Mouse (Mus musculus): ENCODE measurements around the gene Krtap19-4. TPM values are rescaled to one million over a fixed set of nuclear protein-coding genes. Genes with fewer than 3 reads are reported as not detected.

Krtap19-4 gene
- not detected in 2 replicates for polyA plus RNA-seq (2012; ENCODE audit: insufficient read depth, low replicate concordance)

DNA sequence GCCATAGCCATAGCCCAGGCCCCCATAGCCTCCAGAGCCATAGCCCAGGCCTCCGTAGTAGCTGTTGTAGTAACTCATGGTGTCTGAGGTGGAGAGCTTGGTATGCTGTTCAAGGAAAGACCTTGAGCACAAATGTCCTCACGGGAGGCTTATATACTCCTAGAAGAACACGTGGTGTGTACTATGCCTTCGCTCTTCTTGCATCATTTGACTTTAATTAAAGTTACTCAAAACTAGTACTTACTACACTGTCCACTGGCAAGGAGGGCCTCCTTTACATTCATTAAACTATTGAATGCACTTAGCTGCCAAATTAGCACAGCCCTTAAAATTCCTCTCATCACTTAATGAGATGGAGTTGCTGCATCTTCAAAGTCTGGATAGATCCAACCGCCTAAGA lies at the start of gene Krtap19-4:
TSS of gene Krtap19-4 (minus strand) at position 101 of the 400 bp plus-strand sequence.
- H3K9me3 ChIP-seq = 0 out of 2 replicates have a peak, but pooled peaks cover 2% of the 10 kb centered on the region
- H3K4me3 ChIP-seq (replicated peaks) = no peak within 1 kb of the TSS
- TF ChIP-seq GATA1 (IDR thresholded peaks at IDR 0.05; ENCODE audit: borderline replicate concordance, low read length) = no peak
- TF ChIP-seq FLI1 (IDR thresholded peaks at IDR 0.05; ENCODE audit: low read length) = no peak
- no peaks in the 10 kb centered on the region for H3K36me3 ChIP-seq (replicated peaks; ENCODE audit: low read length)
- no peaks in the 10 kb centered on the region for H3K4me1 ChIP-seq
- no peaks in the 10 kb centered on the region for H3K27me3 ChIP-seq (replicated peaks)

DNA sequence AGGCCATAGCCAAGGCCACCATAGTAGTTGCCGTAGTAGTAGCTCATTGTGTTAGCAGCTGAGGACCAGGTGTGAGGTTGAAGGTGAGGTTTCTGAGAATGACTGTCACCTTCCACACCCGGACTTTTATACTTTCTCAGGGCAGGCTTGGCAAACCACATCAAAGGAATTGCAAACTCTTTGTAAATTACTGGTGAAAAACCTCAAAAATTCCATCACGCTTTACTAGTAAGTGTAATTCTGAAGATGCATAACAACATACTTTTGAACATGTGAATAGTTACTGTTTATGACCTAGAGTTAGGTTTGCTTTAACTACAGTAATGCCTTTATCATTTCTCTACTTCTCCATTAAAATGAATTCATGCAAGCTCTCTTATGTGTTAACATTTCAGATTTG lies 47.3 kb upstream of the Krtap19-4 start, which contains the start of gene Krtap19-9b:
TSS of gene Krtap19-9b (minus strand) at position 101 of the 400 bp plus-strand sequence.
- Histone ChIP-seq H3K4me1 (no peaks in the 10 kb centered on the region), H3K36me3 (replicated peaks; ENCODE audit: low read length) (no peaks in the 10 kb centered on the region), H3K9me3 (peaks cover 7% of the 10 kb centered on the region; the same call in 1 of the 2 replicates), H3K27me3 (replicated peaks) (no peaks in the 10 kb centered on the region), H3K4me3 (replicated peaks) (no peak within 1 kb of the TSS)
- TF ChIP-seq GATA1 (IDR thresholded peaks at IDR 0.05; ENCODE audit: borderline replicate concordance, low read length) = no peak

DNA sequence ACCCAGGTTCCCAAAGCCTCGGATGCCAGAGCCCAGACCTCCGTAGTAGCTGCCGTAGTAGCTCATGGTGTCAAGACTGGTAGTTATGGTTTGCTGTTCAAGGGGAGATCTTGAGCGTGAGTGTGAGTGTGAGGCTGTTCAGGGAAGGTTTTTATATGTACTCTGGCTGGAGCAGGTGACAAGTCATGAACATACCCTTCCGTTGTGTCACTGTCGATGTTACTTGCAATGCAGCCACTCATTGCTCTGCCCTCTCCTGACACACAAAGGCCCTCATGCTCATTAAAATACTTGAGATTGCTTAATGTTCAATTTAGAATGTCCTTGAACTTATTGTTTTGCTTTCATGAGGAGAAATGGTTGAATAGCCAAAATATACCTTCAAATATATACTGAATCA lies 11.5 kb upstream of the Krtap19-4 start, which contains the start of gene Krtap19-5:
TSS of gene Krtap19-5 (minus strand) at position 101 of the 400 bp plus-strand sequence.
- Histone ChIP-seq H3K9me3 (peaks cover 27% of the 10 kb centered on the region), H3K4me1 (no peaks in the 10 kb centered on the region), H3K27me3 (replicated peaks) (no peaks in the 10 kb centered on the region), H3K4me3 (replicated peaks) (no peak within 1 kb of the TSS), H3K36me3 (replicated peaks; ENCODE audit: low read length) (no peaks in the 10 kb centered on the region)
- TF ChIP-seq FLI1 (IDR thresholded peaks at IDR 0.05; ENCODE audit: low read length) (no peak), GATA1 (IDR thresholded peaks at IDR 0.05; ENCODE audit: borderline replicate concordance, low read length) (no peak)

DNA sequence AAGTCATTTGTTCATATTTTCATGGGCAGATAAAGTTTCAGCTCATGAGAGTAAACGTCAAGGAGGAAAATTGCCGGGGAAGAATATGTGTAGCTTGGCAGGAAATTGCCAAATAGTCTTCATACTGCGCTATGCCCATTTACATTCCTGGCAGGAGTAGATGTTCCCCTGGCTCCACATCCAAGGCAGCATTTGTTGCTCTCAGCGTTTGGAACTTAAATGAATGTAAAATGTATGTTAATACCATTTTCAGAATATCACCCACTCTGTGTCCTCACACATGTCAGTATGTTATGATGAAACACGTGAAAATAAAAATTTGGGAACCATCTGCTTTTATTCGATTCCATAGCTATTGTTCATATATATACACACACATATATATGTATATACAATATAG lies 2.0 kb upstream of the Krtap19-4 start:
- TF ChIP-seq FLI1 (IDR thresholded peaks at IDR 0.05; ENCODE audit: low read length) (no peak), GATA1 (IDR thresholded peaks at IDR 0.05; ENCODE audit: borderline replicate concordance, low read length) (no peak)
- Histone ChIP-seq H3K9me3 (0 out of 2 replicates have a peak, but pooled peaks cover 2% of the 10 kb centered on the region), H3K4me1 (no peaks in the 10 kb centered on the region), H3K27me3 (replicated peaks) (no peaks in the 10 kb centered on the region), H3K36me3 (replicated peaks; ENCODE audit: low read length) (no peaks in the 10 kb centered on the region), H3K4me3 (replicated peaks) (no peak overlapping the region)

DNA sequence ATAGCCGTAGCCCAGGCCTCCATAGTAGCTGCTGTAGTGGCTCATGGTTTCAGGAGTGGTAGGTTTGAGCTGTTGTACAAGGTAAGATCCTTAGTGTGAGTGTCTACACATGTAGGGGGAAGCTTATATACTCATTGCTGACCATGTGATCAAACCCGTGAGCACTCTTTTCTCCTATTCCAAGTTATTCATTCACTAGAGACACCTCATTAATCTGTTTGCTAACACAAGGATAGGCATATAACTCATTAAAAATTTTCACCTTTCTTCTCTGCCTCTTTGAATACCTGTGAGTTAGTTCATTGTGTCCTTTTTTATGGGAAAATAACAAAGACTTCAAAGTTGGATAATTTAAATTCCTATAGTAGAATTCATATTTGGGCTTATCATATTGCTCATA lies 7.0 kb downstream of the Krtap19-4 start, which contains the start of gene Krtap19-3:
TSS of gene Krtap19-3 (minus strand) at position 101 of the 400 bp plus-strand sequence.
- Histone ChIP-seq H3K27me3 (replicated peaks) (no peaks in the 10 kb centered on the region), H3K4me1 (no peaks in the 10 kb centered on the region), H3K9me3 (peaks cover 4% of the 10 kb centered on the region; the same call in 1 of the 2 replicates), H3K4me3 (replicated peaks) (no peak within 1 kb of the TSS), H3K36me3 (replicated peaks; ENCODE audit: low read length) (no peaks in the 10 kb centered on the region)
- TF ChIP-seq FLI1 (IDR thresholded peaks at IDR 0.05; ENCODE audit: low read length) (no peak), GATA1 (IDR thresholded peaks at IDR 0.05; ENCODE audit: borderline replicate concordance, low read length) (no peak)

DNA sequence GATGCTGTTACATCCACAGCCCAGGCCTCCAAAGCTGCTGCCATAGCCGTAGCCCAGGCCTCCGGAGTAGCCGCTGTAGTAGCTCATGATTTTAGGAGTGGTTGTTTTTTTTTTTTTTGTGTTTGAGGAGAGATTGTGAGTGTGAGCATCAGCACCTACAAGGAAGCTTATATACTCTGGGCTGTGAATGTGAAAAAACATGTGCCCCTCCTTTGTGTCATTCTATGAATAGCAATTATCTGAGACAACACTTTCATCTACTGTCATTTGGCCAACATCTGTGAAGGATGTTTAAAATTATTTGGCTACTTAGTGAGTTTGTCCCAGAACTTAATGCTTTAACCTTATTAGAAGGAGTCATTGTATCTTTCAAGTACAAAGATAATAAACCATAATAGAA lies 10.7 kb downstream of the Krtap19-4 start, which contains the start of gene Krtap19-2:
TSS of gene Krtap19-2 (minus strand) at position 101 of the 400 bp plus-strand sequence.
- H3K36me3 ChIP-seq (replicated peaks; ENCODE audit: low read length) = no peaks in the 10 kb centered on the region
- no peak within 1 kb of the TSS for H3K4me3 ChIP-seq (replicated peaks)
- H3K9me3 ChIP-seq = peaks cover 4% of the 10 kb centered on the region; the same call in 1 of the 2 replicates
- H3K4me1 ChIP-seq = no peaks in the 10 kb centered on the region
- H3K27me3 ChIP-seq (replicated peaks) = no peaks in the 10 kb centered on the region
- TF ChIP-seq FLI1 (IDR thresholded peaks at IDR 0.05; ENCODE audit: low read length) (no peak), GATA1 (IDR thresholded peaks at IDR 0.05; ENCODE audit: borderline replicate concordance, low read length) (no peak)

DNA sequence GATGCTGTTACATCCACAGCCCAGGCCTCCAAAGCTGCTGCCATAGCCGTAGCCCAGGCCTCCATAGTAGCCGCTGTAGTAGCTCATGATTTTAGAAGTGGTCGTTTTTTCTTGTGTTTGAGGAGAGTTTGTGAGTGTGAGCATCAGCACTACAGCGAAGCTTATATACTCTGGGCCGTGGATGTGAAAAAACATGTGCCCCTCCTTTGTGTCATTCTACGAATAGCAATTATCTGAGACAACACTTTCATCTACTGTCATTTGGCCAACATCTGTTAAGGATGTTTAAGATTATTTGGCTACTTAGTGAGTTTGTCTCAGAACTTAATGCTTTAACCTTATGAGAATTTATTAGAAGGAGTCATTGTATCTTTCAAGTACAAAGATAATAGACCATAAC lies 15.6 kb downstream of the Krtap19-4 start, which contains the start of gene Krtap19-1:
TSS of gene Krtap19-1 (minus strand) at position 101 of the 400 bp plus-strand sequence.
- Histone ChIP-seq H3K27me3 (replicated peaks) (no peaks in the 10 kb centered on the region), H3K9me3 (no peaks in the 10 kb centered on the region), H3K4me1 (no peaks in the 10 kb centered on the region), H3K36me3 (replicated peaks; ENCODE audit: low read length) (no peaks in the 10 kb centered on the region), H3K4me3 (replicated peaks) (no peak within 1 kb of the TSS)
- TF ChIP-seq GATA1 (IDR thresholded peaks at IDR 0.05; ENCODE audit: borderline replicate concordance, low read length) (no peak), FLI1 (IDR thresholded peaks at IDR 0.05; ENCODE audit: low read length) (no peak)

DNA sequence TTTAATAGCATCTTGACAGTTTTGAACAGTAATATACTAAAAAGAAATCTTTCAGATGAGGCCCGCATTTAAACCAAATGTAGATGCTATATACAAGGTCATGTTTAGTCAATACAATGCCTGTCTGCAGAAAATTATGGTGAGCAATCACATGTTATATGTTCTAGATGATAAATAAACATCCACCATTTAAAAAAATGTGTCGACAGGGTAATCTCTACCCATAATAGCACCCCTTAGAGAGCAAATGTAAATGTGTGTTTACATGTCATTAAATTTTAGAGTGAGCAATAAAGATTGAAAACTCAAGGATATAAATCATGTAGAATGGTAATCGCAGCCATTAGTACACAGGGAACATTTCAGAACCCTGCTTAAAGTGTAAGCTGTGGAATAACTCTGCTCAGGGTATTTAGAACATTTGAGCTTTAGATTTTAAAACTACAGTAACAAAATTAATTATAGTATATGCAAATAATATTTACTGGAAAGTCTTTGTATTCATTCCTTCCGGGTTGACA lies 19.9 kb downstream of the Krtap19-4 start:
- Histone ChIP-seq H3K4me3 (replicated peaks) (no peak overlapping the region), H3K9me3 (peaks cover 9% of the 10 kb centered on the region; the same call in 1 of the 2 replicates), H3K27me3 (replicated peaks) (no peaks in the 10 kb centered on the region), H3K36me3 (replicated peaks; ENCODE audit: low read length) (no peaks in the 10 kb centered on the region), H3K4me1 (no peaks in the 10 kb centered on the region)
- TF ChIP-seq GATA1 (IDR thresholded peaks at IDR 0.05; ENCODE audit: borderline replicate concordance, low read length) = no peak
- TF ChIP-seq FLI1 (IDR thresholded peaks at IDR 0.05; ENCODE audit: low read length) = no peak

DNA sequence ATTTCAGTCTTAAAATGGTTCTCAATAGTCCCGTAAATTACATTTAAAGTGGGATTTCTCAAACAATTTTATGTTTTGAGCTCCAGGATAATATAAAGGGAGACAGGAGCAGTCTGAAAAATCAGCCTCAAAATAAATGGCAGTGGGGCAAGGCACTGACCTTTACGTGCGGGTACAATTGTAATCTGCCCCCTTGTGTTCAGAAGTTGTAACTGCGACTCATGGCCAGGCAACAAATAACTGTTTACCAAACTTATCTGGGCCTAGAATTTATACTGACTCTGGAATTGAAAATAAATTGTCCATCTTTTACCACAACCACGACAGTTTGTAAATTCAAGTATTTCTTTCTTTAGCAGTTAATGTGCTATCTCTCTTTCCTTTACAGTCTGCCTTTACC lies 33.4 kb downstream of the Krtap19-4 start:
- no peaks in the 10 kb centered on the region for H3K36me3 ChIP-seq (replicated peaks; ENCODE audit: low read length)
- peaks cover under 1% of the 10 kb centered on the region; the same call in 1 of the 2 replicates for H3K9me3 ChIP-seq
- no peak overlapping the region for H3K4me3 ChIP-seq (replicated peaks)
- H3K27me3 ChIP-seq (replicated peaks) = no peaks in the 10 kb centered on the region
- TF ChIP-seq FLI1 (IDR thresholded peaks at IDR 0.05; ENCODE audit: low read length) (no peak), GATA1 (IDR thresholded peaks at IDR 0.05; ENCODE audit: borderline replicate concordance, low read length) (no peak)
- H3K4me1 ChIP-seq = no peaks in the 10 kb centered on the region

DNA sequence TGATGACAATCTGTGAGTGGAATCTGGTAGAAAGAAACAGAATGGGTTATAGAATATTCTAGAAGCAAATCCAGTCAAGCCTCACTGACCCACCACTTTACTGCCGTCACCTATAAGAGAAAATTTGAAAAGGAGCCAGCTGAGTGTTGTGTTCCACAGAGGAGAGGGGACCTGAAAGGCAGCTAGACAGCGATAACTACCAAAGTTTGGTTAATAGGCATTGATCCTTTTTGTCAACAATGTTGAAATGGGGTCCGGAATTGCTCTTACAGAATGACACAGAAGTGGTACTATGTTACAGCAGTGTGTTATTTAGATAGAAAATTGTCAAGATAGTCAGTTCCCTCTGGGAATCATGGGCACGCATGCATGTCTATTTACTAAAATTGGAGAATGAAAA lies 36.3 kb downstream of the Krtap19-4 start:
- H3K36me3 ChIP-seq (replicated peaks; ENCODE audit: low read length) = no peaks in the 10 kb centered on the region
- no peak overlapping the region for H3K4me3 ChIP-seq (replicated peaks)
- peaks cover 6% of the 10 kb centered on the region; the same call in 1 of the 2 replicates for H3K9me3 ChIP-seq
- H3K4me1 ChIP-seq = no peaks in the 10 kb centered on the region
- H3K27me3 ChIP-seq (replicated peaks) = no peaks in the 10 kb centered on the region
- no peak for TF ChIP-seq GATA1 (IDR thresholded peaks at IDR 0.05; ENCODE audit: borderline replicate concordance, low read length)
- no peak for TF ChIP-seq FLI1 (IDR thresholded peaks at IDR 0.05; ENCODE audit: low read length)

Data from megakaryocyte, embryonic 14.5 days (primary cell).